Mouse (Mus musculus) heart, adult 2 months (tissue): ENCODE measurements around the gene Zdhhc21.

ENCODE experiments used
- CTCF ChIP-seq: fragments of 200-600 bp; IDR thresholded peaks from 2 replicates; pipeline ENCODE4 v1.8.1; 2022; ENCODE audit warnings: antibody characterized with exemption, mild to moderate bottlenecking, moderate library complexity
- EP300 ChIP-seq: fragments of 200-500 bp; IDR thresholded peaks from 2 replicates; pipeline ENCODE4 v1.6.1; 2011; ENCODE audit warnings: low read depth, low read length, control low read depth; ENCODE audit not compliant: insufficient read depth
- POLR2A ChIP-seq: fragments of 200-500 bp; IDR thresholded peaks from 2 replicates; pipeline ENCODE4 v1.6.1; 2011; ENCODE audit warnings: mild to moderate bottlenecking, low read depth, low read length, control low read depth; ENCODE audit not compliant: insufficient read depth

GRCm38 (mm10) chr4:82886148-82886547 lies 26.4 kb upstream of the Zdhhc21 start:
- TF ChIP-seq CTCF (no peak), POLR2A (no peak), EP300 (no peak)
